Mouse (Mus musculus) ES-E14 (cell line): ENCODE measurements around the gene Thop1.

Source experiments
- CHD2 ChIP-seq: IDR thresholded peaks from 2 replicates; pipeline ENCODE4 v1.6.1; 2014; ENCODE audit warnings: mild to moderate bottlenecking, low read depth, low read length, inconsistent platforms
- ZNF384 ChIP-seq: IDR thresholded peaks from 2 replicates; pipeline ENCODE4 v1.6.1; 2012; ENCODE audit warnings: low read depth, low read length, inconsistent platforms

- no peak for TF ChIP-seq ZNF384
- no peak for TF ChIP-seq CHD2
Observed at GRCm38 (mm10) chr10:81021547-81022110, 48.2 kb upstream of the Thop1 start.
